Mouse (Mus musculus) heart, postnatal 0 days (tissue): ENCODE measurements around the gene Cox6a1. TPM values are rescaled to one million over a fixed set of nuclear protein-coding genes. Genes with fewer than 3 reads are reported as not detected.

ENCODE experiments used
- ATAC-seq: fragments of 200-750 bp; cut with Nextera tagmentation; 2 replicates; pipeline ENCODE4 v1.8.0; 2017; ENCODE audit warnings: low read depth, moderate number of reproducible peaks, moderate library complexity; ENCODE audit not compliant: insufficient read depth
- DNase-seq: peaks from one replicate; pipeline ENCODE4 v3.0.0-alpha.2; 2016; ENCODE audit warnings: low spot score
- H3K27ac ChIP-seq: fragments of 300-500 bp; sonication (generic); 2 replicates; pipeline ENCODE4 v1.5.1; 2014; ENCODE audit warnings: low read depth, mild to moderate bottlenecking
- H3K27me3 ChIP-seq: fragments of 300-500 bp; sonication (generic); 2 replicates; pipeline ENCODE4 v1.6.1; 2014; ENCODE audit warnings: low read length, mixed read lengths; ENCODE audit not compliant: control insufficient read depth, insufficient read depth
- H3K36me3 ChIP-seq: fragments of 300-500 bp; sonication (generic); replicated peaks from 2 replicates; pipeline ENCODE4 v1.6.1; 2014; ENCODE audit warnings: low read length, mixed read lengths; ENCODE audit not compliant: control insufficient read depth, insufficient read depth
- H3K4me1 ChIP-seq: fragments of 300-500 bp; sonication (generic); 2 replicates; pipeline ENCODE4 v1.6.1; 2014; ENCODE audit warnings: antibody characterized with exemption; ENCODE audit not compliant: control insufficient read depth, insufficient read depth
- H3K4me2 ChIP-seq: fragments of 300-500 bp; sonication (generic); 2 replicates; pipeline ENCODE4 v1.6.1; 2014; ENCODE audit warnings: low read depth, mild to moderate bottlenecking, low read length, moderate library complexity
- H3K4me3 ChIP-seq: fragments of 300-500 bp; sonication (generic); 2 replicates; pipeline ENCODE4 v1.5.1; 2014; ENCODE audit warnings: low read depth, low read length
- H3K9ac ChIP-seq: fragments of 300-500 bp; sonication (generic); replicated peaks from 2 replicates; pipeline ENCODE4 v1.6.1; 2014; ENCODE audit warnings: low read depth, low read length, mixed read lengths
- H3K9me3 ChIP-seq: fragments of 300-500 bp; sonication (generic); replicated peaks from 2 replicates; pipeline ENCODE4 v1.6.1; 2016; ENCODE audit warnings: low read length; ENCODE audit not compliant: control insufficient read depth
- CTCF ChIP-seq: IDR thresholded peaks from 2 replicates; pipeline ENCODE4 v1.5.1; 2016; ENCODE audit warnings: antibody characterized with exemption, control low read depth, low read depth
- EP300 ChIP-seq: IDR thresholded peaks from 2 replicates; pipeline ENCODE4 v1.6.1; 2016; ENCODE audit warnings: antibody characterized with exemption, low read depth
- WGBS: fragments of 180-500 bp; shearing (Covaris S2); extraction: QIAGEN DNeasy Blood & Tissue Kit; methylation state at CpG from one replicate; pipeline ENCODE4 v1.1.7; 2014; 5-methylcytosine and 5-hydroxymethylcytosine counted together
- polyA plus RNA-seq: library from polyadenylated mRNA; unstranded; fragments of >200 nt; fragmentation: Nextera tagmentation; extraction: Ambion mirVana; gene quantifications from 2 replicates; pipeline ENCODE4 v1.2.1, GENCODE M21; 2015
- total RNA-seq: library from RNA; depleted of rRNA; stranded (reverse); fragments of >200 nt; gene quantifications from 2 replicates; pipeline ENCODE4 v1.2.3, GENCODE M21; 2014; ENCODE audit warnings: low replicate concordance

Cox6a1 gene
- total and polyA plus RNA-seq, 2 experiments from 2014 or later: 1,690 to 2,126 TPM

DNA sequence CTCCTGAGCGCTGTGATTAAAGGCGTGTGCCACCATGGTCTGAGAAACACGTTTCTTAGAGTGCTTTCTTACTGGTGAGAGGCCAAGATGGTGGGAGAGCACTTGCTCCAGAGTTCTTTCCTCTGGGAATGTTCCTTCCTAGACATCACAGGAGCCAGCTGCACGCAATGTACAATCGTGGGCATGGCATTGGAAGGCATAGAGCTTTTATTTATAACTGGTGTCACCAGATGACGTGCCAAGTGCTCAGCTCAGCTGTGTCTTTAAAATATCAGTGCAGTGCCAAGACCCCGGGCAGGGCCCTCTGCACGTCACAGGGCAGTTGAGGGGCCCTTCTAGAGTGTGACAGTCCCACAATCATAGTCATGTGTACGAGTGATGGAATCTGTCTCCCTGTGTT, 17.8 kb downstream of the Cox6a1 start:
- Histone ChIP-seq H3K4me2 (peak overlapping the region; percentile 18; the same call in 1 of the 2 replicates), H3K9ac (no peak overlapping the region), H3K4me1 (peaks cover 29% of the 10 kb centered on the region), H3K36me3 (peaks cover 59% of the 10 kb centered on the region), H3K4me3 (no peak overlapping the region), H3K27me3 (no peaks in the 10 kb centered on the region), H3K27ac (peak overlapping the region; percentile 66), H3K9me3 (no peaks in the 10 kb centered on the region)
- no peak for DNase-seq
- no peak for TF ChIP-seq CTCF
- no peak for TF ChIP-seq EP300
- ATAC-seq: no peak
- 45% methylated on average over 9 of the region's 9 CpGs for WGBS

DNA sequence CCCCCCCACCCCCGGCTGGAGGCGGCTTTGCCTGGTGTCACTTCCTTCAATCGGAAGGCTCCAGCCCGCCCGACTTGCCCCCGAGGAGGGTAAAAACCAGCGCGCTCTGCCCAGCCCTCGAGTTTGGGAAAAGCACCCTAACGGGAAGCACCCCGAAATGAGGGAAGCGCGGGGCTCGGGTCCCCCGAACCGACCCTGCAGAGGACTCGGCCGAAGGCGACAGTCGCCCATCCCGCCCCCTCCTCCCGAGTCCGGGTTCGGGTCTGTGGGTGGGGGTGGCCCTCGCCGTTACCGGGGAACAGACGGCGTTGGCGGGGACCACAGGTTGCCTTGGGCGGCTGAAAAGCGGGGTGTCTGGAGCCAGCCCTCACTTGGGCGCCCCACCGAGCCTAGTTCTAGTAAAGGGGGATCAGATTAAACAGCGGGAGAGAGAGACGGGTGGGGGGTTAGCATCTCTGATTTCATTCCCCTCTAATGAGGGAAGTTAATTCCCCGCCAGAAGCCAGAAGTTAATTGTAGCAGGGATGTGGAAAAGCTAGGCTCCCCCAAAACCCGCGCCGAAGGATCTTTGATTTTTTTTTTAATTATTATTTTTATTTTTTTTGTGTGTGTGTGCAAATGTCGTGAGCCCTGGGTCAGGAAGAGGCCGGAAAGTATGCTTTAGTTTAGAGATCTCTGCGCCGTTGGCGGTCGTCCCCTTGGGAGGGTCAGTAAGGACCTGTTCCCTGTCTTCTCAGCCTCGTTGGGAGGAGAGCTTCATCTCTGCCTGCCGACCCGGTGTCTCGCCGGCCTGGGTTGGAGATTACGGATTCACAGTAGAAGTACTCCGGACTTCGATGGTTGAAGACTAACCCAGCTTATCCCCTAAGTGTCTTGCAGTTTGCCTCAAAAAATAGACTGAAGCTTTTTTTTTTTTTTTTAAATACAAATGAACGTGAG, 20.9 kb downstream of the Cox6a1 start:
- peaks cover 28% of the 10 kb centered on the region for H3K36me3 ChIP-seq
- peak overlapping the region; percentile 87 for H3K4me3 ChIP-seq
- H3K9ac ChIP-seq: peak overlapping the region; percentile 91
- peaks cover 29% of the 10 kb centered on the region for H3K4me1 ChIP-seq
- ATAC-seq (0 out of 2 replicates have a peak, but pooled peaks have one; percentile 10), DNase-seq (no peak)
- peak overlapping the region; percentile 84 for H3K27ac ChIP-seq
- H3K27me3 ChIP-seq: no peaks in the 10 kb centered on the region
- no peaks in the 10 kb centered on the region for H3K9me3 ChIP-seq
- TF ChIP-seq CTCF: no peak
- TF ChIP-seq EP300: no peak
- peak overlapping the region; percentile 97 for H3K4me2 ChIP-seq
- WGBS: under 1% methylated on average over 53 of the region's 55 CpGs

DNA sequence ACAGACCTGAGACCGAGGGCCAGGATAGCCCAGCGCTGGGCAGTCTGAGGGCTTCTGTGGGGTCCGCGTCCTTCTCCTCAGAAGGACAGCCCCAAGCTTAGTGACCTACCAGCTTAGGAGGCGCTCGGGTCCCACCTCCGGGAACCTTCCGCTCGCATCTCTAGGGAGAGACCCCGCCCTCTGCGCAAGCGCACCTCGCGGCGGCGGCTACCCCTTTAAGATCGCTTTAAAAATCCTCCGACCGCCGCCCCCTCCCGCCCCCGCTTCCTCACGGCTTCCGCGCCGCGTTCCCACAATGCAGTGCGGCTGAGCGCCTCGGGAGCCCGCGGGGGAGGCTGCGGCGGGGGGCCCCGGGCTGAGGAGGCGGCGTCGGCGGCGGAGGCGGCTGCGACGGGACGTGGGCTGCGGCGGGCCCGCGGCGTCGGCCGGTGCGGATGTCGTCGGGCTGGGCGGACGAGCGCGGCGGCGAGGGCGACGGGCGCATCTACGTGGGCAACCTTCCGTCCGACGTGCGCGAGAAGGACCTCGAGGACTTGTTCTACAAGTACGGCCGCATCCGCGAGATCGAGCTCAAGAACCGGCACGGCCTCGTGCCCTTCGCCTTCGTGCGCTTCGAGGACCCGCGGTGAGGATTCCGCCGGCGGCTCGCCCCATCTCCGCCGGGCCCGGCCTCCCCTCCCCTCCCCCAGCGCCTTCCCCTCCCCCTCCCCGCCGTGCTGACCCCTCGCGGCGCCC, 21.7 kb downstream of the Cox6a1 start, which contains the start of gene Srsf9:
TSS of gene Srsf9 (plus strand) at position 303 of the 735 bp plus-strand sequence.
- no peak for TF ChIP-seq CTCF
- no peak for TF ChIP-seq EP300
- Histone ChIP-seq H3K27me3 (no peaks in the 10 kb centered on the region), H3K4me3 (peak within 1 kb of the TSS; percentile 87), H3K9ac (peak within 1 kb of the TSS; percentile 91), H3K9me3 (no peaks in the 10 kb centered on the region), H3K36me3 (peaks cover 20% of the 10 kb centered on the region), H3K4me2 (peak within 1 kb of the TSS; percentile 97), H3K27ac (peak within 1 kb of the TSS; percentile 84), H3K4me1 (peaks cover 29% of the 10 kb centered on the region)
- ATAC-seq (peak; percentile 95), DNase-seq (peak; percentile 90)
- under 1% methylated on average over 89 of the region's 97 CpGs for WGBS

DNA sequence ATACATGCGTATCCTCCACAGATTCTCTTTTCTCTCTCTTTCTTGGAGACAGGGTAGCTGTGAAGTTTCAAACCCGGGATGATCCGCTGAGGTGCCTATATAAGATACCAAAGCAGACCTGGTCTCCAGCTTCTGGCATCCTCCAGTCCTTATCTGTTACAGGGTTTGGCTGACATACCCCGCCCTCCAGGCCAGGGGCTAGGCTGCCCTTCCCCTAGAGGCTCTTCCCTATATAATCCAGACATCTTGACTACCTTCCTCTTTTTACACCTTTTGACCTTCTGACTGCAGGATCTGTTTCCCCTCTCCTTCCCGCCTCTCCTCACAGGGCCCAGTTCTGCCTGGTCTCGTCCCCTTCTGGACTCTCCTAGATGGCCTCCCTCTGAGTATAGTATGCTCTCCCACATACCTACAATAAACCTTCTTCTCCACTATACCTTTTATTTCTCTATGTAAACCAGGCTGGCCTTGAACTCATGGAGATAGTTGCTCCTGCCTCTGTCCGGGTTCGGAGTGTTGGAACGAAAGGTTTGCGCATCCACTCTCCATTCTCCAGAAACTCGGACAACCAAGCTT, 22.4 kb downstream of the Cox6a1 start:
- no peak for DNase-seq
- peaks cover 13% of the 10 kb centered on the region for H3K36me3 ChIP-seq

More for the DNA sequence above, 22.4 kb downstream of the Cox6a1 start:
- Histone ChIP-seq H3K9ac (peak overlapping the region; percentile 91), H3K27ac (peak overlapping the region; percentile 84), H3K4me2 (peak overlapping the region; percentile 97), H3K4me3 (peak overlapping the region; percentile 87), H3K27me3 (no peaks in the 10 kb centered on the region), H3K9me3 (no peaks in the 10 kb centered on the region), H3K4me1 (peaks cover 29% of the 10 kb centered on the region)
- WGBS: 14% methylated on average over 11 of the region's 11 CpGs
- ATAC-seq: peak; percentile 23; the same call in 1 of the 2 replicates
- TF ChIP-seq CTCF (no peak), EP300 (no peak)
